Mouse (Mus musculus) lung, embryonic 16.5 days (tissue): ENCODE measurements around the gene Phactr2. TPM values are rescaled to one million over a fixed set of nuclear protein-coding genes. Genes with fewer than 3 reads are reported as not detected.

Source experiments
- ATAC-seq: fragments of 200-750 bp; cut with Nextera tagmentation; 2 replicates; pipeline ENCODE4 v1.8.0; 2017; ENCODE audit warnings: low read depth, mild to moderate bottlenecking, moderate library complexity
- H3K27ac ChIP-seq: fragments of 300-500 bp; sonication (generic); 2 replicates; pipeline ENCODE4 v1.5.1; 2014; ENCODE audit warnings: mild to moderate bottlenecking, control low read depth, low read length
- H3K27me3 ChIP-seq: fragments of 300-500 bp; sonication (generic); 2 replicates; pipeline ENCODE4 v1.6.1; 2014; ENCODE audit warnings: low read depth, low read length, mixed read lengths; ENCODE audit not compliant: control insufficient read depth, insufficient read depth
- H3K36me3 ChIP-seq: fragments of 300-500 bp; sonication (generic); 2 replicates; pipeline ENCODE4 v1.6.1; 2014; ENCODE audit warnings: low read length; ENCODE audit not compliant: control insufficient read depth, insufficient read depth
- H3K4me1 ChIP-seq: fragments of 300-500 bp; sonication (generic); replicated peaks from 2 replicates; pipeline ENCODE4 v1.6.1; 2014; ENCODE audit warnings: low read length, mixed read lengths; ENCODE audit not compliant: control insufficient read depth, insufficient read depth
- H3K4me2 ChIP-seq: fragments of 300-500 bp; sonication (generic); 2 replicates; pipeline ENCODE4 v1.6.1; 2014; ENCODE audit warnings: low read depth, low read length, control low read depth
- H3K4me3 ChIP-seq: fragments of 300-500 bp; sonication (generic); 2 replicates; pipeline ENCODE4 v1.5.1; 2014; ENCODE audit warnings: mild to moderate bottlenecking, low read length, control low read depth
- H3K9ac ChIP-seq: fragments of 300-500 bp; sonication (generic); 2 replicates; pipeline ENCODE4 v1.6.1; 2014; ENCODE audit warnings: low read length, control low read depth
- H3K9me3 ChIP-seq: fragments of 300-500 bp; sonication (generic); 2 replicates; pipeline ENCODE4 v1.6.1; 2016; ENCODE audit warnings: low read length; ENCODE audit not compliant: control insufficient read depth
- WGBS: fragments of 180-500 bp; shearing (Covaris S2); extraction: QIAGEN DNeasy Blood & Tissue Kit; methylation state at CpG from one replicate; pipeline ENCODE4 v1.1.7; 2014; 5-methylcytosine and 5-hydroxymethylcytosine counted together
- polyA plus RNA-seq: library from polyadenylated mRNA; unstranded; fragments of >200 nt; fragmentation: Nextera tagmentation; extraction: Ambion mirVana; gene quantifications from 2 replicates; pipeline ENCODE4 v1.2.1, GENCODE M21; 2015

Gene Phactr2
- polyA plus RNA-seq, 1 experiment from 2014 or later, result 22.3 TPM

- Histone ChIP-seq H3K27ac (peak overlapping the region; percentile 72), H3K36me3 (no peaks in the 10 kb centered on the region), H3K9ac (peak overlapping the region; percentile 68), H3K4me1 (peaks cover 10% of the 10 kb centered on the region; the same call in 1 of the 2 replicates), H3K4me2 (peak overlapping the region; percentile 61), H3K27me3 (no peaks in the 10 kb centered on the region), H3K9me3 (no peaks in the 10 kb centered on the region), H3K4me3 (peak overlapping the region; percentile 44)
- WGBS, result 4% methylated on average over 11 of the region's 11 CpGs
- ATAC-seq, result peak; percentile 89
Measured at GRCm38 (mm10) chr10:13388116-13388922, 85.9 kb downstream of the Phactr2 start.

GRCm38 (mm10) chr10:13384866-13385265 is 89.3 kb downstream of the Phactr2 start:
- Histone ChIP-seq H3K9me3 (no peaks in the 10 kb centered on the region), H3K27ac (no peak overlapping the region), H3K4me3 (no peak overlapping the region), H3K36me3 (no peaks in the 10 kb centered on the region), H3K4me2 (no peak overlapping the region), H3K9ac (no peak overlapping the region), H3K4me1 (peaks cover 10% of the 10 kb centered on the region; the same call in 1 of the 2 replicates), H3K27me3 (no peaks in the 10 kb centered on the region)
- ATAC-seq, result no peak
- WGBS, result 56% methylated on average over 3 of the region's 3 CpGs

DNA sequence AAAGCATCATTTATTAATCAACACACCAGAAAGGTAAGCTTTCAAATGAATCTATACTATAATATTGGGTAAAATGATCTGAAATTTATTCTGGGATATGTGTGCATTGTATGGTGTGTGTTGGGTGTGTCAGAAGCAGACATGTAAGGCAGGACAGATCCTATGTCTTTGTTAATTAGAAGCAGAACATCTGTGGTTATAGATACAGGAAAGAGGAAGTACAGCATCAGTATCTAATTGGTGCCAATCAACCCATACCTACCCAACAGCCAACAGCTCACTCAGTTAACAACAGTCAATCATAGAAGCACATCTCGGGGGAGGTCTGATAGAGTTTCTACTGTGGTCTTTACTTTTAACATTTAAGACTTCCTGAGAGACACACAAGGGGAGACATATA is 96.3 kb downstream of the Phactr2 start:
- H3K27ac ChIP-seq, result no peak overlapping the region

GRCm38 (mm10) chr10:13376428-13377260 is 97.6 kb downstream of the Phactr2 start:
- Histone ChIP-seq H3K9ac (no peak overlapping the region), H3K4me1 (peaks cover 10% of the 10 kb centered on the region), H3K27me3 (no peaks in the 10 kb centered on the region), H3K36me3 (no peaks in the 10 kb centered on the region), H3K9me3 (no peaks in the 10 kb centered on the region), H3K4me2 (no peak overlapping the region), H3K27ac (peak overlapping the region; percentile 62), H3K4me3 (no peak overlapping the region)
- peak; percentile 72 for ATAC-seq
- WGBS, result 41% methylated on average over 13 of the region's 13 CpGs

More for the DNA sequence above, 96.3 kb downstream of the Phactr2 start:
- peaks cover 10% of the 10 kb centered on the region for H3K4me1 ChIP-seq
- no peak for ATAC-seq
- 93% methylated on average over 1 of the region's 1 CpGs for WGBS
- H3K9me3 ChIP-seq, result no peaks in the 10 kb centered on the region
- no peak overlapping the region for H3K4me2 ChIP-seq
- H3K9ac ChIP-seq, result no peak overlapping the region
- H3K4me3 ChIP-seq, result no peak overlapping the region
- no peaks in the 10 kb centered on the region for H3K36me3 ChIP-seq
- H3K27me3 ChIP-seq, result no peaks in the 10 kb centered on the region

DNA sequence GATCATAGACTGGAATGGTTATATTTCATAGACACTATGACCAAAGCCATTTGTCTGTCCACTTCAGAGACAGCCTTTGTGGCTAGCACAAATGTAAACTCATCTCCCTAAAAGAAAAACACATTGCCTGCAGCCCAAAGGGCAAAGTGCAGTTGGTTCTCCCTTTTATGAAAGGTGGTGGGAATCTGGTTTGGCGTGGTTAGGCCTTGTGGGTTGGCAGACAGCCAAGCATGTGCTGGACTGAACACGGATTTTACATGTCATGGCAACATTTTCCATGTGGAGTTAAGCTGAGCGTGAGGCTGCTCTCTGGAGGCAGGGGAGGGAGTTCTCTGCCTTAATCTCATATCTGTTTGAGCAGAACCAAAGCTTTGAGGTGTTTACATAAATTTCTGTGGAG is 98.4 kb downstream of the Phactr2 start:
- peak overlapping the region; percentile 51 for H3K27ac ChIP-seq
- peak; percentile 85 for ATAC-seq

GRCm38 (mm10) chr10:13369581-13370375 is 104.4 kb downstream of the Phactr2 start:
- 52% methylated on average over 13 of the region's 13 CpGs for WGBS
- H3K9me3 ChIP-seq, result no peaks in the 10 kb centered on the region
- no peak overlapping the region for H3K9ac ChIP-seq
- H3K4me3 ChIP-seq, result no peak overlapping the region
- no peaks in the 10 kb centered on the region for H3K27me3 ChIP-seq
- H3K4me1 ChIP-seq, result no peaks in the 10 kb centered on the region
- ATAC-seq, result no peak
- no peak overlapping the region for H3K27ac ChIP-seq
- no peak overlapping the region for H3K4me2 ChIP-seq
- no peaks in the 10 kb centered on the region for H3K36me3 ChIP-seq

More for the DNA sequence above, 98.4 kb downstream of the Phactr2 start:
- H3K4me3 ChIP-seq, result no peak overlapping the region
- H3K4me1 ChIP-seq, result peaks cover 10% of the 10 kb centered on the region
- no peaks in the 10 kb centered on the region for H3K9me3 ChIP-seq
- H3K27me3 ChIP-seq, result no peaks in the 10 kb centered on the region
- H3K4me2 ChIP-seq, result no peak overlapping the region
- WGBS, result 5% methylated on average over 3 of the region's 3 CpGs
- no peak overlapping the region for H3K9ac ChIP-seq
- no peaks in the 10 kb centered on the region for H3K36me3 ChIP-seq

DNA sequence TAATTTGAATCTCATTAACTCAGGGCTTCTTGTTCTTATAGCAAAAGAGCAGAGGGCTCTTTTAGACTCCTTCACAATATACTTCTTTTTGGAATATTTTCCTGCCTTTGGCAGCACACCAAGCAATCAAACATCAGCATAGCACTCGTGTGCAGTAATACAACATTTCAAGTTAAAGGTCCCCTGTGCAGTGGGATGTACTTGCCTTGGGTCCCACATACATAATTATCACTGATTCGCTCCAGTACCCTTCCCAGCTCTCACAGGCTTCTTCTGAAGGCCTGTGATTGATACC is 110.0 kb downstream of the Phactr2 start:
- H3K27ac ChIP-seq, result peak overlapping the region; percentile 56
- ATAC-seq, result peak; percentile 32; the same call in 1 of the 2 replicates
- no peaks in the 10 kb centered on the region for H3K27me3 ChIP-seq
- H3K4me3 ChIP-seq, result no peak overlapping the region
- WGBS, result 43% methylated on average over 2 of the region's 2 CpGs
- no peaks in the 10 kb centered on the region for H3K9me3 ChIP-seq
- no peaks in the 10 kb centered on the region for H3K36me3 ChIP-seq
- H3K9ac ChIP-seq, result no peak overlapping the region
- no peak overlapping the region for H3K4me2 ChIP-seq
- H3K4me1 ChIP-seq, result no peaks in the 10 kb centered on the region

- no peak overlapping the region for H3K4me3 ChIP-seq
- H3K27me3 ChIP-seq, result no peaks in the 10 kb centered on the region
- no peaks in the 10 kb centered on the region for H3K4me1 ChIP-seq
- WGBS, result 58% methylated on average over 11 of the region's 11 CpGs
- H3K27ac ChIP-seq, result peak overlapping the region; percentile 56
- no peak overlapping the region for H3K4me2 ChIP-seq
- no peak overlapping the region for H3K9ac ChIP-seq
- ATAC-seq, result peak; percentile 83
- H3K36me3 ChIP-seq, result no peaks in the 10 kb centered on the region
- H3K9me3 ChIP-seq, result no peaks in the 10 kb centered on the region
Measured at GRCm38 (mm10) chr10:13363499-13364285, 110.5 kb downstream of the Phactr2 start.
